Mouse (Mus musculus) NIH3T3 (cell line): ENCODE measurements at regions not wholly inside any gene's neighbourhood (a gene's known extent, or its start where the extent isn't known, plus 50 kb on each side); places are given as distances from the start of the nearest gene placed in this dataset.
"Not testable (repeated sequence)": the region's sequence is repeated elsewhere in the genome, so short reads cannot be mapped to it uniquely, and the experiment has no call there.

Experiments
- DNase-seq: peaks from one replicate; pipeline ENCODE4 v3.0.0-alpha.2; 2012; ENCODE audit warnings: low read depth

DNA sequence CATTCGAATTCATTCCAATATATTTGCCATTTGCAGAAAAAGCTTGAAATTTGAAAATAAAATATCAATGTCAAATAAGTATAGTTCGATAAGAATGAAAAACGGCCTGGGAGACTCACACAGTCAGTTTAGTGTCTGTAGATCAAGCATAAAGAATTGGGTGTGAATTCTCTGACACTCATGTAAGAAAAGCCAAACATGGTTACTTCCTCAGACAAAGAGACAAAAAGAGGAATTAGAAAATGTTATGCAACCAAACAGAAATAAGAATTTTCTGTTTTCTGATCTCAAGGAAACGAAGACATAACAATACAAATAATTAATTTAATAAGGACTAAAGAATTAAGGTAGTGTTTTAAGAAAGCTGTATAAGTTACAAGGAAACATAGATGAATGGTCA, 113.7 kb upstream of the Egfr start:
- DNase-seq, result no peak

DNA sequence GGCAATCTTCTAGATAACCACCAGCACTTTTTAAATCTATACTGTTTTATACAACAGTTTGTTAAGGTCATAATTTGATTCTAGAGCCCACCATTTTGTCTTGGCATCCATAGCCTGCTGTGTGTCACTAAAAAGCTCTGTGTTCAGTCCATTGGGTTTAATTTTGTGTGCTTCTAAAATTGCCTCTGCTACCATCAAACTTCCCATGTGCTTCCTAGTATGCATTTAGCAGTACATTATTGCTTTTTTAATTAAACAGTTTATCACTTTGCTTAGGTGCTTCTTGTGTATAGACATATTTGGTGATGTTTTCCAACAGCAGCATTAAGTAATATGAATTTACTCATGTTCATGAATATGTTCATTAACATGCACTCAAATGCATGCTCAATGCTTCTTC, 102.4 kb upstream of the Egfr start:
- DNase-seq, result no peak

DNA sequence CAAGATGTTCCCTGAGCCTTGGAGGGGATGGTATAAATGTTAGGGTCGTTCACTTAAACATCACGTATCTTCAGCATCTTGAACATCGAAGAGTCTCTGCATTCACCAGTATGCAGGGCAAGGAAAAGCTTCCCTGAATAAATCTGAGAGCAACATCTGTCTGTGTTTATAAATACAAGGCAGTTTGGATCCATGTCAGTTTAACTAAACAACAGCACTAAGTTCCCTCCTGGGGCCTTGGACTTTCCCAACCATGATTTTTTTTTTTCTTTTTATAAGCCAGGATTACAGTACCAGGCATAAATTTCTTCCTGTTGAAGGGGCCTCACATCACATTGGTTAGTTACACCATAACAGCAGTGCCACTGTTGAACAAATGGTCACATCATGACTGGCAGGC, 88.2 kb upstream of the Egfr start:
- peak; percentile 40 for DNase-seq

DNA sequence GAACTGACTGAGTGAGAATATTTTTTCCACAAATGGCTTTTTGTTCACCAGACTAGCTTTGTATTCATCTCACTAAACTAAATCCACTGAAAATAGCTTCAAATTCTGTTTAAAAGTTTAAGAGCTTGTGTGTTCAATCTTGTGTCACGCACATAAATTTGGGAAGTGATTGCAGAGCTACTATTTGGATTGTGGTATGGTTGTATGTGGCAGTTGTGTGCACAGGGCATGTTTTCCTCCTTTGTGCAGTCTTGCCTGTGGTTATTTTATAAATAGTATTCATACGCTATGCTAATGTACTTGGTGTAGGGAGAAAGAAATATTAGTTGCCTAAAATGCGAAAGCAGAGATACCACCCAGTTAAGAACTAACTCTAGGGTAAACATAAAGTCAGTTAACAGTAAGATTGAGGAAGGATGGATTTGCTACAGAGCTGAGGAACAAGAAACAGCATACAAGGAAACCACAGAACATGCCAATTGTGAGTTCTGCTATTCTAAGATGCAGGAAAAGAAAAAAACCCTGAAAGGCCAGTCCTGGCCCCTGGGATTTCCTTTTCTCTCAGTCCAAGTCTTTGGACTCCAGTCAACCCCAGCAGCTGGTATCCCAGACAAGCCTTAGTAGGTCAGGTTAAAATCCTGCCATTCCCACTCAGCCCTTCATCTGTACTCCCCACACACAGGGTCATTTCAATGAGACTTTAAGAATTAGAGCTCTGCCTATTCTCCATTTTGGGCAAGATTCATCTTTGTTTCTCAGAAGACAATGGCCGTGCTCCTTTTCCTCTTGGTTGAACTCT, 82.4 kb upstream of the Egfr start:
- no peak for DNase-seq

DNA sequence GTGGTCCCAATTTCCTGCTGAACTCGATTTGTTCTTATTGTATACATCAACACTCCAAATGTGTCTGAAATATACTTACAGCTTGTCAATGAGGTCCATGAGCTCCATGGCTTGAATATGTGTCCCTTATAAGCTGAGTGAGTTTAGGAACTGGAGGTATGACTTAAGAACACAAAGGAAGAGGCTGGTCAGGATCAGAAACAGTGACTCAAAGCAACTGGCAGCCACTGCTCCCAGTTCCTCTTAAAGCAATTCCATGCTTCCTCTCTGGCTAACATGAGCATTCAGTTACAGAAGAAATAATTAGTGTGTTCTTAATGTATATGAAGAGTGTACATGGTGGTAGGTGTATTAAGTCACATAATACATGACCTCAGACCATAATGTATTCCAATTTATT, 81.7 kb upstream of the Egfr start:
- no peak for DNase-seq

DNA sequence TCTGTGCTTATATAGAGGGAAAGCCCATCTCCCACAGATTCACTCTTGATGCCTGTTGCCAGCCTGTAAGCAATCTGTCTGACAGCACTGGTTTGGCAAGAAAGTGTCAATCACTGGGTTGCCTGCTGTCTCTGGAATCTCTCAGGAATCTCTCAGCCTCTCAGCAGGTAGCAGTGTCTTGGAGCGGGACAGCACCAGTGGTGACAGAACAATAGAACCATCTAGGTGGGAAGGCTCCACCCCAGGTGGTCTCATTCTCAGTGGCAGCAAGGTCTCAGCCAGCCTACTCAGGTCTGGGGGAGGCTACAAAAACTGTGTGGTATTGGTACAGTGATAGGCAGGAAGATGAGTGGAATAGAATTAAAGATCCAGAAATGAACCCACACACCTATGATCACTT, 76.1 kb upstream of the Egfr start:
- DNase-seq, result not testable (repeated sequence)

DNA sequence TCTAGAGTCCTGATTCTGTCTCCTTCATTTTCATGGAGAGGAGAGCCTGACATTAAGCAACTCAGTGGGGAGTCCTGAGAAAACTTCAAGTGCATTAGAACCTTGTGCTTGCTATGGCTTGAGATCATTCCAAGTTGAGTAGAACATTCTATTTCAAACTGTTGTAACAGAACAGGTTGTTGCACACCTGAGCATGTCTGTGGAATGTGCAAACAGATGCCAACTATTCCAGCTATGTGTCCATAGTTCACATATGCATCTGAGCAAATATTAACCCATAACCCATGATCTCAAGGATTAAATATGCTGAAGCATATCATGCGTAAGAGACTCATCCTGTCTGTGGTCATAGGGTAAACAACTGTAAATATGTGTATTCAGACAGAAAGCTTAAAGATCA, 68.5 kb upstream of the Egfr start:
- DNase-seq, result no peak

DNA sequence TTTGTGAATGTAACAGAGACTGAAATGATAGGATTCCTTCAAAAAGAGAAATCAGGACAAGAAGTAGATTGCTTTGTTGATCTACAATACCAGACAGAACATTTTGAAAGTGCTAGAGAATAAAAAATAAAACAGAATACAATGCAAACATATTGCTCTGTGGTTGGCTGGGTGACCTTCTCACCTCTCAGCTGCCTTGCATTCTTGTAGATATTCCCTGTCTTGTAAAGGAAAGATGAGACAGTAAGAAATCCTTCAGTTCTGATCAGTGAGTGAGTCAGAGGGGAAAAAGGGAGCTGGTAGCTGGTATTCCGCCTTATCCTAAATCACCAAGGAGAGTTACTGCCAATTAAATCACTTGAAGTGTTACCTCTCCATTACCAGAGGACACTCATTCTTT, 56.4 kb upstream of the Egfr start:
- peak; percentile 14 for DNase-seq

DNA sequence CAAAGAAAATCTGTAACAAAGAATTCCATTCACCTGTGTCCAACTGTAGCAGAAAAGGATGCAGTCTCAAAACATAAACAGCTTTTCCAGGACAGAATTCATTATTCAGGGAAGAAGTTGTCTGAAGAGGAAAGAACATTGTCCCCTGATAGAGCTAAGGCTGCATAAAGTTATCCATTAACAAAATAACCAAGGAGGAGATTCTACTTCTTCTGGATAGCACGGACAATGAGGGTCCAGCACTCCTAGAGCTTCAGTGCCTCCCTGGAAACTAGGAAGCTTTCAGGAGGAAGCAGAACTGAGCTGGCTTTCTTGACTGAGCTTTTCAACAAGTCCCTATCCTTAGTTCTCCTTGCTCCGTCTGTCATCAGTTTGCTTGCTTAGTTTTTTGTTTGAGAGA, 55.2 kb upstream of the Egfr start:
- no peak for DNase-seq

DNA sequence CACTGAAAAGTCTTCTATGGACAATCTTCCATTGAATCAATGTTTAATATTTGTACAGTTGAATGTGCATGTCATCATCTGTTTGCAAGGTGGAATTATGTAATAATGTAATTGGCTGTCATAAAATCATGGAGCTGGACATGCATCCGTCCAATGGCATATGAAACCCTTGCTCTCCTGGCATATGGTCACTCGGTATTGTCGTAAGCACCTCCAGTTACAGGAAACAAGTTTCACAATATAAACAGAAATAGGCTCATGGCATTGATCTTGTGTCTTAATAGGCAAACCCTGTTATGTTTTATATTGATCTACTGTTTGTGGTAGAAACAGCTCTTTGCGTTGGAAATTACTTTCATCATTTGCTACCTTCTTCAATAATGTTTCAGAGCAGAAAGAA, 50.2 kb upstream of the Egfr start:
- no peak for DNase-seq
